Mouse (Mus musculus) thymus, postnatal 0 days (tissue): ENCODE measurements around the gene Ipcef1. TPM values are rescaled to one million over a fixed set of nuclear protein-coding genes. Genes with fewer than 3 reads are reported as not detected.
"Not testable (repeated sequence)": the region's sequence is repeated elsewhere in the genome, so short reads cannot be mapped to it uniquely, and the experiment has no call there.

Source experiments
- DNase-seq: peaks from one replicate; pipeline ENCODE4 v3.0.0-alpha.2; 2015; ENCODE audit warnings: low spot score
- polyA plus RNA-seq: library from polyadenylated mRNA; unstranded; fragments of >200 nt; fragmentation: Nextera tagmentation; extraction: Ambion mirVana; gene quantifications from 2 replicates; pipeline ENCODE4 v1.2.1, GENCODE M21; 2015

Ipcef1 gene
- polyA plus RNA-seq, 1 experiment from 2014 or later = 6.4 TPM

DNA sequence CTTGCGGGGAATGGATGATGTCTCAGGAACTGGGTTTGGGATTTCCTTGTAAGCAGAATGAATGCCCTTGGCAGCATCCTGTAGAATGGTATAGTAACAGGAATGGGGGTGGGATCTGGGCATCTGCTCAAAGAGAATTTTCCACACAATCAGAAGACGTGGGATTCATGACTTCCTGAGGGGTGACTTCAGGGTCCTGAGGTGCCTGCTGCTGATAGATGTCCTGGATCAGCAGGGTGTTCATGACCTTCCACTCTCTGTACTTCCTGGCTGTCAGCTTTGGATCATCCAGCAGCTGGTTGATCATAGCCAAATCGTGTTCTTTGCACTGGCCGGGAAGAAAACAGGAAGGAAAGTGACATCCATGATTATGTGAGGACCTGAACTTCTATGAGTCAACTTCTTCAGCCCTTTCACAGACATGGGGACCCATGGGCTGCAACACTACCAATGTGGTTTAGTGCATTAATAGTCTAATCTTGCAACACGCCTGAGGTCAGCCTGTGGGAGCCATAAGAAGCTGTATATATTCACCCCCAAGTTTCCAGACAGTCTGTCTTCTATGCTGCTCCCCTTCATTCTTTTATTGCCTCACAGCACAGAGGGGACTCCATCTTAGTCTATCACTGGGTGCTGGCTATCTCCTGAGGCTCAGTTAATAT lies 161.8 kb downstream of the Ipcef1 start:
- DNase-seq = no peak

DNA sequence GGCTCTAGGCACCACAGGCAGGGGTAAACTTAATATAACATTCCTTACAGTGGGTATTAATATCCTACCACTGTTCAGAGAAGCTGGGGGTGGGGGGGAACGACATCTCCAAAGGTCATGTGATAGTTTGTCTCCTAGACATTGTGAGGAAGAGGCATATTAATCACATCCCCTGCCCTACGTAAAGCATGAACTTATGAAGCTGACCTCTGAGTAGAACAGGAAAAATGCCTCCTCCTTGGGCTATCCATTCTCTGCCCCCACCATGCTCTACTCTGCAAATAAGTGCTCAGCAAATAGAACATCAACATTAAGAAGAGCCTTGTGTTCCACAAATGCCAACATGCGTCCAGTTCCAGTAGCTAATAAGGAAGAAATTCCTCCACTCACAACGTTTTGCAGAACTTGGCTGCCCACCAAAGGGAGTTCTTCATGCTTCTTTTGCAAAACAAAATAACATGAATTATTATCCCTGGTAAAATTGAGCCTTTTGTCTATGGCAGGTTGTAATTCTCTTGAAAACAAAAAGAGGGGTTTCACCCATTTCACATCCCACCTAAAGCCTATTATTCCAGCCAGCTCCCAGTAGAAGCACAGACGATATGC lies 162.5 kb downstream of the Ipcef1 start:
- DNase-seq = no peak

DNA sequence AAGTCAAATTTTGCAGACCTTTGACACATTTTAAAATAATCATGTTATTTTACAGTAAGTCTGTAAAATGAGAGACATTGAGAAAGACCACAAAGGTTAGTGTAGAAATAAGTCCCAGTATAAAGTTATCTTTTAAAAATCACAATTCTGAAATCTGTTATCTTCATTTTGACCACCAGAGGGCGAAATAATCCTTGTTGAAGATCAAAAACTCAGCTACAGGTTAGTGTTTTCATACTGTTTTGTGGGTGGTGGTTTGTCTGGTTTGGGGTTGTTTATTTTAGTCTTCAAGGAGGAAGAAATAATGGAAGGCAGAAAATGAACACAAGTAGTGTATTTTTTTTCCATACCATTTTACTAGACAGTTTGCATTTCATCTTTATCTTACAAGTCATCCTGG lies 166.8 kb downstream of the Ipcef1 start:
- DNase-seq = peak; percentile 64

DNA sequence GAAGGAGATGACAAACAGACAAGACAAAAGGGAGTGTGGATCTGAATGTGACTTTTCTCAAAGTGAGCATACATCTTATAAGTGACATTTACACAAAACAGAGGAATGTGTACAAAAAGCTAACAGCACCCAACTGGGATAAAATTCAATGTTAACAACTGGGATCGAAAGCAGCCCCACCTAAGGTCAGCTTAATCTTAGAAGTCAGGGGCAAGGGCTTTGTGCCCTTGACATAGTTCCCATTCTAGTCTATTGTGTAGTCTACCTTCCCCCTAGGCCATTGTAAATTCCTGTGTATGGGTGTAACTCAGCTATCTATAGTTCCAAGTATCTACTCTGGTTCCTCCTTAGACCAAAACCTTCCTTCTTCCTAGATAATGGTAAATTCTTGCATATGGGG lies 170.2 kb downstream of the Ipcef1 start:
- not testable (repeated sequence) for DNase-seq

DNA sequence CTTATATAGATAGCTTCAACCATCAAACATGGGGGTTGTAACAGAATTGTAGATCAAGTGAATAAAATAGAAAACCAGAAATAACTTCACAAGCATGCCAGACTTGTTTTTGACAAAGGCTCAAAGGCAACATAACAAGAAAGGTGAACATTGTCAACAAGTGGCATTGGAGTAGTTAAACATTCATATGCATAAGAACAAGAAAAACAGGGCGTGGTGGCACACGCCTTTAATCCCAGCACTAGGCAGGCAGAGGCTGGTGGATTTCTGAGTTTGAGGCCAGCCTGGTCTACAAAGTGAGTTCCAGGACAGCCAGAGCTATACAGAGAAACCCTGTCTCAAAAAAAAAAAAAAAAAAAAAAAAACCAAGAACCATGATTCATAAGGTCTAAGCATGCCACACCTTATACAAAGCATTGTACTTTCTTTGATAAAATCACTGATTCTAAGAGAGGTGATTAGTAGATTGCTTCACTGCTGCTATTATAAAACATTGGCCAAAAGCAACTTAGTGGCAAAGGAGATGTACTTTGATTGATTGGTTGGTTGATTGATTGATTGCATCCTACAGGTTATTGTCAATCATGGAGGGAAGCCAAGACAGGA lies 173.9 kb downstream of the Ipcef1 start:
- no peak for DNase-seq

DNA sequence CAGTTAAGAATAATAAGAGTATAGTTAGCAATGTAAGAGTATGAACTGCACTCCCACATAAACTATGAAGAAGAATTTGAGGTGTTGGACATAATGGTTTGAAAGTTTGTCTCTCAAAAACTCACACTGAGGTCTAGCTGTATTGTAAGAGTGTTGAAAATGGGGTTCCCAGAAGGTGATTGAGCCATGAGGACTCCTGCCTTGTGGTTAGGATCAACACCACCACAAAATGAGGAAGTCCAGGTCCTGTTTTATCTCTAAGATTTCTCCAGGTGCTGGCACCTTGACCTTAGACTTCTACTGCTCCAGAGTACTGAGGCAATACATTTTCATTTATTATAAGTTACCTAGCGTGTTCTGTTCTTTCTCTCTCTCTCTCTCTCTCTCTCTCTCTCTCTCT lies 178.4 kb downstream of the Ipcef1 start:
- no peak for DNase-seq

DNA sequence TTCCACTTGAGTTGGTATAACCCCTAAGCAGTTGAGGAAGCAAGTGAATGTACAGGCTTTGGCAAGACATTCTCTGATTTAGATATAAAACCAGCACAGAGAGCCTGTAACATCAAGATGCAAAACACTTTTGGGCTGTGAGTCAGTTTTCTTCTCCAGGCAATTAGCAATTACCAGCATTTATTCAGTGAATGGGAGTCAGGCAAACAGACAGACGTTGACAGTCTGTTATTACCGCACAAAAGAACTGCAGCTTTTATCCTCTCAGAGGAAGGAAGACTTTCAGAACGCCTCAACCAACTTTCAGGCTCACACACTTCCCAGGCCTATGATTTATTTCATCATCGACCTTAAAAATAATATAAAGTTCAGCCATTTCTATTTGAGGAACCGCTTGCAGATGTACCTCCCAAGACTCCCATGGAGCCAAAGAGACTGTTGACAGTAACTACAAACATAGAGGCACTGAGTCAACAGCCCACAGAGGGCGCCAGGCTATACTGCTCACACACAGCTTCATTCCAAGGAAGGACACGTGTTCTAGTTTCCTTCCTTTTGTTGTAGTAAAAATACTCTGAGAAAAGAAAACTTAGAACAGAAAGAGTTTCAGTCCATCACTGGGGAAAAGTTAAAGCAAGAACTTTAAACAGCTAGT lies 180.7 kb downstream of the Ipcef1 start:
- DNase-seq = no peak

DNA sequence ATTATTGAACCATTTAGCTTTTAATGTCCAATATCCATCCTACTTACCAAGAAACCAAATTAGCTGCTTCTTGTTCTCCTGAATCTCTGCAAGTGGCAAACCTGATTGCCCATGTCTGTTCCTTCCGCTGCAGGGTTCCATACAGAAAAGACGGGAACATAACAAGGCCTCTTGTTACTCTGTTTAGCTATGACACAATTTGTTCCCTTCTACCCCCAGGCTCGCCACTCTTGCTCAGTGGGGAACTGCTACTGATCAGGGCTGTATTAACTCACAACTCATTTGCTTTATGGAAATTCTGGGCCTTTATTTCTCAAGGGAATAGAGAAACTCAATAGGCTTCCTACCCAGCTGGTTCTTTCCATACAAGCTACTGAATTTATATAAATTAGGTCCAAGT lies 196.5 kb downstream of the Ipcef1 start:
- DNase-seq = no peak

DNA sequence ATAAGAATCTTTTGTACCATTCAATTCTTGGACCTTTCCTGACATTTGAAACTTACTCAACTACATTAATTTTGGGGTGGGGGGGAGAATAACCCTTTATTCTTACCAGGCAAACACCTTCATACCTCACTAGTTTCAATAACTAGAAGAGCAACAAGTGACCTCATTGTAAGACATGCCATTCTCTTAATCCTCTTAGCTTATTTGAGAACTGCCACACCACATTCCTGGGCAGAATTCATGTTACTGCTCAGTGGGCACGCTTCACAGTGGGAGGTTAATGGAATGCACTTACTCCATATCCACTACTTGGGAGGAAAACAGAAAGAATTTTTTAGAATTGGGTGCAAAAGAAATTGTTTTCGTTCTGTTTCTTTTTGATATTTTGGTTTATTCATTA lies 203.4 kb downstream of the Ipcef1 start:
- no peak for DNase-seq

DNA sequence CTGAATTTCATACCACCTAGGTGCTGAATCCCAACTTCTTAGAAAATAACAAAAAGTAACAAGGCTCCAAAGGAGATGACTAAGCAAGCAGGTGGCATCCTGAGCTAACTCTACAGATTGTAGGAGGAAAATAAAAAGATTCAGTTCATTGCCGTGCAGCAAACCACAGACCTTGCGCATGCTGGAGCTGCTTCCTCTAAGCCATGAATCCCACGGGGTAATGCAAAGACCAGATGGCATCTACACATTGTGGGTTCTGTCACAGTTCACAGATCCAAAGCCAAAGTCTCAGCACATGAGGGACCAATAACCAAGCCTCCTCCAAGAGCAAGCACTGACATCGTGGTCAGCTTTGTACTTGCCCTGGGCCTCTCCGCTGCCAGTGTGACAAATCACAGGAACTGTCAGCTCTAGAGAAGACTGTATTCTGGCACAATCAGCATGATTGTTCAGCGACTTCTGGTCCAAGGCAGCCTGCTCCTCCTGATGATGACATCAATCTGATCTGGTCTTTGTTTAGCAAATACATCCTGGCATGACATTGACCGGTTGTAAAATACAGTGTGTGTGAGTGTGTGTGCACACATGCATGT lies 204.0 kb downstream of the Ipcef1 start:
- no peak for DNase-seq

DNA sequence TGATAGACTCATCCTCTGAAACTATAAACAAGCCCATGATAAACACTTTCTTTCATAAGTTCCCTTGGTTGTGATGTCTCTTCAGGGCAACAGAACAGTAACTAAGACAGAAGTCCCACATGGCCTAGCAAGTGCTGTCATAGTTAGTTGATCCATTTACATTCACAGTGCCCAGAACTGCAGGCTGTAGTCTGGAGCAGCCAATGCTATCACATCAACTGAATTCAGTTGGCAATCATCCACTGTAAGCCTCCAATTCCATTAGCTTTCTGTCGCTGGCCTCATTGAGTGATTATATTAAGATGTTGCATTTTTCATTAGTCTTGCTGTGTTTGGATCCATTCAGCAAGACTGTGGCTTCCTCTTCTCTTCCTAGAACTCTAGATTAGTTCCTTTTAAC lies 206.0 kb downstream of the Ipcef1 start:
- DNase-seq = no peak

DNA sequence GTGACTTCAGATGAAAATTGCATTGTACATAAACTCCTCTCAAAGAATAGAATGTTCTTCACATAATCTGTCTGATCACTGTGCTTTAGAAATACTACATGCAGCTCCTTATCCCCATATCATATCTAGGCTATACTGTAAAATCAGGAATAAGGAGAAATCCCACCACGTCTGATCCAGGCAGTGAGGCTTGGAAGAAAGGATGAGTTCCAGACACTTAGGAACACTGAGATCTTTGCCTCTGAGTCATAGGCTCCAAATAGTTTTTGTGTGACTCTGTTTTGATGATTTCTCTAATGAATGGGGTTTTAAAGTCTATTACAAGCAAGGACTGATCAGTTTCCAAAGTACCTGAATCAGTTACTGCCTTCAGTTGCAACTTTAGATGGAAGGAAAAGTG lies 210.1 kb downstream of the Ipcef1 start:
- DNase-seq = no peak

Other genes with a start within 250 kb of the Ipcef1 start
- 5.2 and 5.6 TPM in 2 replicates for gene Cnksr3, start 159.8 kb upstream of the Ipcef1 start, polyA plus RNA-seq